Mouse (Mus musculus) limb, embryonic 11.5 days (tissue): ENCODE measurements at regions not wholly inside any gene's neighbourhood (a gene's known extent, or its start where the extent isn't known, plus 50 kb on each side); places are given as distances from the start of the nearest gene placed in this dataset.
"Not testable (repeated sequence)": the region's sequence is repeated elsewhere in the genome, so short reads cannot be mapped to it uniquely, and the experiment has no call there.

ENCODE experiments used
- ATAC-seq: fragments of 200-750 bp; cut with Nextera tagmentation; 2 replicates; pipeline ENCODE4 v1.8.0; 2017; ENCODE audit warnings: low read depth; ENCODE audit not compliant: insufficient number of reproducible peaks, low FRiP score, low TSS enrichment
- DNase-seq: peaks from one replicate; pipeline ENCODE4 v3.0.0-alpha.2; 2015; ENCODE audit warnings: low spot score
- H3K27ac ChIP-seq: fragments of 300-500 bp; sonication (generic); replicated peaks from 2 replicates; pipeline ENCODE4 v1.5.1; 2014; ENCODE audit warnings: low read depth, mild to moderate bottlenecking, low read length
- H3K27me3 ChIP-seq: fragments of 300-500 bp; sonication (generic); 2 replicates; pipeline ENCODE4 v1.6.1; 2014; ENCODE audit warnings: mild to moderate bottlenecking, low read length, mixed read lengths; ENCODE audit not compliant: control insufficient read depth, insufficient read depth
- H3K36me3 ChIP-seq: fragments of 300-500 bp; sonication (generic); 2 replicates; pipeline ENCODE4 v1.6.1; 2014; ENCODE audit warnings: mild to moderate bottlenecking, low read length, moderate library complexity, mixed read lengths; ENCODE audit not compliant: control insufficient read depth, insufficient read depth
- H3K4me1 ChIP-seq: fragments of 300-500 bp; sonication (generic); 2 replicates; pipeline ENCODE4 v1.6.1; 2014; ENCODE audit warnings: low read length, mixed read lengths; ENCODE audit not compliant: control insufficient read depth, insufficient read depth
- H3K4me2 ChIP-seq: fragments of 300-500 bp; sonication (generic); 2 replicates; pipeline ENCODE4 v1.6.1; 2014; ENCODE audit warnings: low read depth, mild to moderate bottlenecking, moderate library complexity; ENCODE audit not compliant: severe bottlenecking
- H3K4me3 ChIP-seq: fragments of 300-500 bp; sonication (generic); 2 replicates; pipeline ENCODE4 v1.5.1; 2014; ENCODE audit warnings: low read depth, low read length
- H3K9ac ChIP-seq: fragments of 300-500 bp; sonication (generic); 2 replicates; pipeline ENCODE4 v1.6.1; 2014; ENCODE audit warnings: mild to moderate bottlenecking, low read length
- H3K9me3 ChIP-seq: fragments of 300-500 bp; sonication (generic); 2 replicates; pipeline ENCODE4 v1.6.1; 2016; ENCODE audit warnings: low read length; ENCODE audit not compliant: control insufficient read depth
- WGBS: fragments of 180-500 bp; shearing (Covaris S2); extraction: QIAGEN DNeasy Blood & Tissue Kit; methylation state at CpG from one replicate; pipeline ENCODE4 v1.1.7; 2014; 5-methylcytosine and 5-hydroxymethylcytosine counted together

DNA sequence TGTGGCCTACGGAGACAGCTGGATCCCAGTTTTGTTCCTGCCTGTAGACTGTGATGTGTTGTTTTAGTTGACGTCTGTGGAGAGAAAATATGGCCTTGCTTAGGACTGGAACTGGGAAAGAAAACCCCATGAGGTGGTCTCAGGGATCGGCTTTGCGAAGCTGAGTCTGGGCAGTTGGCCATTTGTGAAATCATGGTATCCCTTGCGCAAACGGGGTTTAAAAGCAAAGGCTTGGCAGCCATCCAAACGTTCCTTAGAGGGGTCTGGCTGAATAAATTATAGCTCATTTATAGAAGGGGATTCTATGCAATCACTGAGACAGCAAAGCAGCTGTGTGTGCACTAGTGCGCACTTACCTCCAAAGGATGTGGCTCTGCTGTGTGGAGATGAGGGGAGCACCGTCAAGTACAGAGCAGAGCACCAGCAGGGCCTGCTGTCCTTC, 150.5 kb downstream of the Tcp10c start:
- H3K4me2 ChIP-seq, H3K9me3 ChIP-seq, DNase-seq, ATAC-seq, H3K4me1 ChIP-seq, H3K4me3 ChIP-seq, H3K27ac ChIP-seq, H3K36me3 ChIP-seq, H3K9ac ChIP-seq, H3K27me3 ChIP-seq: not testable (repeated sequence)
- 64% methylated on average over 7 of the region's 9 CpGs for WGBS

DNA sequence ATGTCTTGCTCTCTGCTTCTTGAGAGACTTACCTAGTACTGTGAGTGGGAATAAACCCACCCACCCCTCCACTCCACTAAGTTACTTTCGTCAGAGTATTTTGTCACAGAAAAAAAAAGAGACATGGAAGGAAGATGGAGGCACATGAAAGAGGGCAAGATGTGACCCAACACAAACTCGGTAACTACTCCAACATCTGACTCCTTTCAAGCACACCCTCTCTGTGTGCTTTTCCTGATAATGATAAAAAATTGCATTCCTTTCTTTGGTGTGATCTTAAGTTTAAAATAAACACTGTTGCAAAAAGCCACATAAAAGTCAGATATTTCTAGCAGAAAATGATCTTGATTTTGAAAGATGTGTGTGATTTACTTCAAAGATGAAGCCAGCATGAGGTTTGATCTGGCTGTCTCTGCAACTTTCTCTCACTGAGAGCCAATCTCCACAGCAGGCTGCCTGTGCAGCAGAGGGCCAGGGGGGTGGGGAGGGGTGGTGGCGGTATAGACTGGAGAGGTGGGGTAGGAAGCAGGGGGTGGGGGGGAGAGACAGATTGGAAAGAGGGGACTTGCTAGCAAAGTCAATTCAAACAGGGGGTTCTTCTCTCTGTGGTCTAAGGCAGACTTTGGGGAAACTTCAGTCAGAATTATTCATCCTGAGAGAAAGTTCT, 153.2 kb downstream of the Tcp10c start:
- not testable (repeated sequence) for H3K27ac ChIP-seq, H3K36me3 ChIP-seq, H3K4me1 ChIP-seq, H3K9me3 ChIP-seq, H3K4me2 ChIP-seq, ATAC-seq, H3K4me3 ChIP-seq, H3K9ac ChIP-seq, H3K27me3 ChIP-seq
- WGBS = 42% methylated on average over 2 of the region's 3 CpGs
- peak; percentile 2 for DNase-seq

GRCm38 (mm10) chr17:13519409-13520201, 165.2 kb downstream of the Tcp10c start:
- not testable (repeated sequence) for H3K4me1 ChIP-seq, ATAC-seq, H3K9me3 ChIP-seq, H3K27me3 ChIP-seq, H3K4me3 ChIP-seq, H3K27ac ChIP-seq, H3K36me3 ChIP-seq, H3K4me2 ChIP-seq, H3K9ac ChIP-seq
- peak; percentile 19 for DNase-seq
- 84% methylated on average over 5 of the region's 5 CpGs for WGBS

DNA sequence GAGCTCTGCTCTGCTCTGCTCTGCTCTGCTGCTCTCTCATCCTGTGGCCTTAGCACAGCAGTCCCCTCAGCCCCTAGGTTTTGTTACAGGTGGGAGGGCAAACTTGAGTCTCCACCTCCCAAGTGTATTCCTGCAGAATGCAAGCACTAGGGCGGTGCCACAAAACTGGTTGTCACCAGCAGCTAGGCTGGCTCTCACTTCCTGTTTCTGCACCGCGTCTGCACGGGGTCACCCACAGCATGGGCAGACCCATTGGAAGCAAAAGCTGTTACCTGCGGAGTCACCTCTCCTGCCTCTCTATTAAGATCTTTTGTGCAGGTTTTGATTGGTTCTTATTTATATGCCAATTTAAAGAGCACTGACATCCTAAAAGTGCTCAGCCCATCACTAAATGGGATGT, 178.2 kb downstream of the Tcp10c start:
- DNase-seq, H3K27ac ChIP-seq, H3K27me3 ChIP-seq, H3K4me2 ChIP-seq, H3K4me1 ChIP-seq, H3K9ac ChIP-seq, ATAC-seq, H3K36me3 ChIP-seq, H3K4me3 ChIP-seq, H3K9me3 ChIP-seq: not testable (repeated sequence)
- WGBS = 83% methylated on average over 5 of the region's 5 CpGs

- no peaks in the 10 kb centered on the region for H3K27me3 ChIP-seq
- peaks cover 45% of the 10 kb centered on the region for H3K9me3 ChIP-seq
- H3K27ac ChIP-seq = no peak overlapping the region
- no peak overlapping the region for H3K4me2 ChIP-seq
- ATAC-seq (no peak), DNase-seq (peak; percentile 53)
- H3K4me1 ChIP-seq = peaks cover 2% of the 10 kb centered on the region; the same call in 1 of the 2 replicates
- no peak overlapping the region for H3K9ac ChIP-seq
- no peaks in the 10 kb centered on the region for H3K36me3 ChIP-seq
- H3K4me3 ChIP-seq = no peak overlapping the region
- WGBS = 72% methylated on average over 7 of the region's 7 CpGs
These were observed 186.3 kb downstream of the Tcp10c start for GRCm38 (mm10) chr17:13540446-13541241.

- Histone ChIP-seq H3K27me3 (no peaks in the 10 kb centered on the region), H3K9ac (no peak overlapping the region), H3K4me2 (no peak overlapping the region), H3K4me1 (peaks cover 2% of the 10 kb centered on the region; the same call in 1 of the 2 replicates), H3K4me3 (no peak overlapping the region), H3K9me3 (peaks cover 45% of the 10 kb centered on the region), H3K27ac (no peak overlapping the region), H3K36me3 (no peaks in the 10 kb centered on the region)
- WGBS = 68% methylated on average over 12 of the region's 12 CpGs
- ATAC-seq (no peak), DNase-seq (no peak)
These were observed 186.9 kb downstream of the Tcp10c start for GRCm38 (mm10) chr17:13541249-13541648.

DNA sequence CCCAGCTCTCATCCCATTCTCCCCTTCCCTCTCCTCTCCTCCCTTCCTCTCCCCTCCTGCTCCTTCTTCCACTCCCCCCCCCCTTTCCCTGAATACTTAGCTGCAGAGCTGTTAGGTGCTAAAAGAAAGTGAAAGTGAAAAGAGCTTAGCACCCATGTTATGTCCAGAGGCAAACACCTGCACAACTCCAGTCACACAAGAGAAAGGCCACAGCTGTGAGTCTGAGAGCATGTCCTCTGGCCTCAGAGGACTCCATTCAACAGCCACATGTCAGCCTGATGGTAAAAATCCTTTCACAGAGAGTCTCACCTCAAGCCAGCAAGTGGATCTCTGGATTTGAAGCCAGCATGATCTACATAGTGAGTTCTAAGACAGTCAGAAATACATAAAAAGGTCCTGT, 187.9 kb downstream of the Tcp10c start:
- Histone ChIP-seq H3K4me3 (no peak overlapping the region), H3K9me3 (peaks cover 53% of the 10 kb centered on the region), H3K27me3 (no peaks in the 10 kb centered on the region), H3K4me2 (no peak overlapping the region), H3K4me1 (peaks cover 2% of the 10 kb centered on the region; the same call in 1 of the 2 replicates), H3K27ac (no peak overlapping the region), H3K9ac (no peak overlapping the region), H3K36me3 (no peaks in the 10 kb centered on the region)
- DNase-seq (peak; percentile 41), ATAC-seq (no peak)

GRCm38 (mm10) chr17:13542856-13543255, 188.5 kb downstream of the Tcp10c start:
- ATAC-seq (0 out of 2 replicates have a peak, but pooled peaks have one; percentile 11), DNase-seq (peak; percentile 56)
- H3K27me3 ChIP-seq = no peaks in the 10 kb centered on the region
- no peaks in the 10 kb centered on the region for H3K36me3 ChIP-seq
- H3K9me3 ChIP-seq = peaks cover 58% of the 10 kb centered on the region
- no peak overlapping the region for H3K9ac ChIP-seq
- H3K4me3 ChIP-seq = no peak overlapping the region
- no peak overlapping the region for H3K27ac ChIP-seq
- 82% methylated on average over 10 of the region's 10 CpGs for WGBS
- H3K4me2 ChIP-seq = no peak overlapping the region
- H3K4me1 ChIP-seq = peaks cover 2% of the 10 kb centered on the region; the same call in 1 of the 2 replicates
